In genomic region chr5:125057555-125058266, GRCm38 (mm10) we compare ENCODE assay signal across 8 mouse cellular contexts. TPM values are rescaled to one million over a fixed set of nuclear protein-coding genes. Genes with fewer than 3 reads are reported as not detected.
A peak's percentile ranks its signal among the peaks of the same experiment; 100 is the strongest.
DNase-seq lines count a peak whose midpoint lies in the region; TF ChIP-seq lines count a peak whose summit lies in the region.

No protein-coding gene starts in this region.

- H3K27ac ChIP-seq in layer of hippocampus, adult 2 months = peak overlapping the region; percentile 98

- no peak for TF ChIP-seq CTCF in layer of hippocampus, adult 2 months (conservative IDR thresholded peaks at IDR 0.05)

- no peak for DNase-seq in layer of hippocampus, adult 2 months (ENCODE audit: low spot score in 2 of 2)
- DNase-seq in layer of hippocampus, adult 9-11 months = no peak
- DNase-seq in embryo, embryonic 9.5 days (ENCODE audit: extremely low spot score) = peak; percentile 46
- DNase-seq in heart, adult 9 months (ENCODE audit: low spot score in 2 of 2) = peak; percentile 79
- DNase-seq in kidney, postnatal 14 days = peak; percentile 45
- peak; percentile 45 for DNase-seq in mesoderm, embryonic 11.5 days (ENCODE audit: low read depth, low spot score)
- peak; percentile 20 to 43 for DNase-seq in thymus, postnatal 36 days
- no peak for DNase-seq in yolk sac, embryonic 10.5 days (ENCODE audit: low spot score)

- peak overlapping the region; percentile 70 for H3K4me3 ChIP-seq in layer of hippocampus, adult 2 months

RNA-seq across cellular contexts. Expression of gene Rflna, which starts 54.7 kb away (rescaled TPM):
- total RNA-seq in layer of hippocampus, adult 2 months (2021) = under 1 TPM; 0.44 to 0.83 TPM

Comparison
In these comparisons a context has a peak if more than half of its experiments do, and no peak if none do; other contexts are left out.
1. DNase-seq: peak in embryo, embryonic 9.5 days (single experiment), heart, adult 9 months (2 of 2), kidney, postnatal 14 days (single experiment), mesoderm, embryonic 11.5 days (single experiment) and thymus, postnatal 36 days (2 of 2); none in layer of hippocampus, adult 2 months (0 of 2), layer of hippocampus, adult 9-11 months (single experiment) and yolk sac, embryonic 10.5 days (single experiment).